In genomic region chr3:34909350-34909749, GRCm38 (mm10) we compare ENCODE assay signal across 24 mouse cellular contexts.
A peak's percentile ranks its signal among the peaks of the same experiment; 100 is the strongest.
DNase-seq lines count a peak whose midpoint lies in the region; ATAC-seq and TF ChIP-seq lines count a peak whose summit lies in the region.
"Had no signal": no experiment of that assay in that cellular context is flagged by ENCODE, and none has a peak within 500 bp of the region (broad histone marks: within the 10 kb centered on the region; RNA-seq: fewer than 3 reads in every experiment).

No protein-coding gene starts in this region.

- H3K36me3 ChIP-seq in lung, embryonic 14.5 days (ENCODE audit: insufficient read depth): no peaks in the 10 kb centered on the region
- no peaks in the 10 kb centered on the region for H3K36me3 ChIP-seq in embryonic facial prominence, embryonic 13.5 days
- H3K36me3 ChIP-seq in embryonic facial prominence, embryonic 14.5 days (ENCODE audit: control insufficient read depth, insufficient read depth, low read length): no peaks in the 10 kb centered on the region
- H3K36me3 ChIP-seq in stomach, embryonic 15.5 days: no peaks in the 10 kb centered on the region
- H3K36me3 ChIP-seq in midbrain, postnatal 0 days (ENCODE audit: insufficient read depth, low read length): no peaks in the 10 kb centered on the region
- H3K36me3 ChIP-seq: embryonic facial prominence, embryonic 12.5 days; forebrain, embryonic 10.5 days; forebrain, embryonic 15.5 days; G1E; heart, embryonic 10.5 days; heart, embryonic 15.5 days; hindbrain, embryonic 13.5 days had no signal

- no peaks in the 10 kb centered on the region for H3K9me3 ChIP-seq in lung, embryonic 14.5 days (ENCODE audit: low read depth, low read length)
- H3K9me3 ChIP-seq in embryonic facial prominence, embryonic 13.5 days: no peaks in the 10 kb centered on the region; the same call in 1 of the 2 replicates
- H3K9me3 ChIP-seq in embryonic facial prominence, embryonic 14.5 days (ENCODE audit: control insufficient read depth, low read length): no peaks in the 10 kb centered on the region
- H3K9me3 ChIP-seq in stomach, embryonic 15.5 days: no peaks in the 10 kb centered on the region
- H3K9me3 ChIP-seq in midbrain, postnatal 0 days (ENCODE audit: low read length): no peaks in the 10 kb centered on the region
- H3K9me3 ChIP-seq: embryonic facial prominence, embryonic 12.5 days; forebrain, embryonic 10.5 days; forebrain, embryonic 15.5 days; heart, embryonic 15.5 days; hindbrain, embryonic 13.5 days had no signal

- H3K4me2 ChIP-seq in lung, embryonic 14.5 days: no peak overlapping the region
- no peak overlapping the region for H3K4me2 ChIP-seq in embryonic facial prominence, embryonic 13.5 days
- no peak overlapping the region for H3K4me2 ChIP-seq in embryonic facial prominence, embryonic 14.5 days (ENCODE audit: low read depth, low read length)
- no peak overlapping the region for H3K4me2 ChIP-seq in stomach, embryonic 15.5 days
- H3K4me2 ChIP-seq in midbrain, postnatal 0 days (ENCODE audit: low read depth, low read length, poor library complexity, severe bottlenecking): no peak overlapping the region
- H3K4me2 ChIP-seq: embryonic facial prominence, embryonic 12.5 days; forebrain, embryonic 15.5 days; heart, embryonic 15.5 days; hindbrain, embryonic 13.5 days had no signal

- 0 out of 2 replicates have a peak, but pooled peaks cover 4% of the 10 kb centered on the region for H3K27me3 ChIP-seq in lung, embryonic 14.5 days (ENCODE audit: insufficient read depth, low read length)
- H3K27me3 ChIP-seq in embryonic facial prominence, embryonic 13.5 days: no peaks in the 10 kb centered on the region
- no peaks in the 10 kb centered on the region for H3K27me3 ChIP-seq in embryonic facial prominence, embryonic 14.5 days (replicated peaks; ENCODE audit: control insufficient read depth, insufficient read depth, low read length)
- no peaks in the 10 kb centered on the region for H3K27me3 ChIP-seq in stomach, embryonic 15.5 days (replicated peaks)
- no peaks in the 10 kb centered on the region for H3K27me3 ChIP-seq in midbrain, postnatal 0 days (ENCODE audit: insufficient read depth, low read length)
- H3K27me3 ChIP-seq: embryonic facial prominence, embryonic 12.5 days; forebrain, embryonic 15.5 days; heart, embryonic 15.5 days; hindbrain, embryonic 13.5 days had no signal

- H3K4me1 ChIP-seq in lung, embryonic 14.5 days (ENCODE audit: insufficient read depth): no peaks in the 10 kb centered on the region
- 0 out of 2 replicates have a peak, but pooled peaks cover 3% of the 10 kb centered on the region for H3K4me1 ChIP-seq in embryonic facial prominence, embryonic 13.5 days
- 0 out of 2 replicates have a peak, but pooled peaks cover 2% of the 10 kb centered on the region for H3K4me1 ChIP-seq in embryonic facial prominence, embryonic 14.5 days (ENCODE audit: control insufficient read depth, insufficient read depth, low read length)
- no peaks in the 10 kb centered on the region for H3K4me1 ChIP-seq in stomach, embryonic 15.5 days
- no peaks in the 10 kb centered on the region for H3K4me1 ChIP-seq in midbrain, postnatal 0 days (ENCODE audit: insufficient read depth, low read length)
- H3K4me1 ChIP-seq: embryonic facial prominence, embryonic 12.5 days; forebrain, embryonic 10.5 days; forebrain, embryonic 15.5 days; hindbrain, embryonic 13.5 days had no signal

- no peak overlapping the region for H3K4me3 ChIP-seq in lung, embryonic 14.5 days (ENCODE audit: low read depth, low read length)
- no peak overlapping the region for H3K4me3 ChIP-seq in embryonic facial prominence, embryonic 13.5 days
- no peak overlapping the region for H3K4me3 ChIP-seq in embryonic facial prominence, embryonic 14.5 days (ENCODE audit: low read depth, low read length)
- no peak overlapping the region for H3K4me3 ChIP-seq in stomach, embryonic 15.5 days (replicated peaks)
- no peak overlapping the region for H3K4me3 ChIP-seq in midbrain, postnatal 0 days (ENCODE audit: low read depth, low read length)
- H3K4me3 ChIP-seq: embryonic facial prominence, embryonic 12.5 days; erythroblast, embryonic 14.5 days; forebrain, embryonic 10.5 days; forebrain, embryonic 15.5 days; heart, embryonic 10.5 days; heart, embryonic 15.5 days; hindbrain, embryonic 13.5 days had no signal

- DNase-seq in lung, embryonic 14.5 days: peak; percentile 7
- DNase-seq in lung, postnatal 14 days: no peak
- DNase-seq in embryonic facial prominence, embryonic 14.5 days (ENCODE audit: low spot score): peak; percentile 81
- no peak for DNase-seq in B cell, adult 2 months
- DNase-seq in midbrain, postnatal 0 days (ENCODE audit: low spot score): no peak
- DNase-seq: adrenal gland, adult 8-10 months; adrenal gland, postnatal 36 days; cerebellum, adult 2 months; cerebellum, postnatal 10 days; gastrocnemius, postnatal 36 days; heart, adult 18-20 months; heart, postnatal 14 days had no signal

- no peak for TF ChIP-seq CTCF in lung, embryonic 14.5 days (IDR thresholded peaks at IDR 0.05; ENCODE audit: low read depth)
- TF ChIP-seq CTCF in midbrain, postnatal 0 days (IDR thresholded peaks at IDR 0.05): no peak

- 48% methylated on average over 3 of the region's 3 CpGs for WGBS in lung, embryonic 14.5 days
- 50% methylated on average over 3 of the region's 3 CpGs for WGBS in embryonic facial prominence, embryonic 13.5 days
- 67% methylated on average over 3 of the region's 3 CpGs for WGBS in embryonic facial prominence, embryonic 14.5 days
- 54% methylated on average over 3 of the region's 3 CpGs for WGBS in stomach, embryonic 15.5 days
- WGBS in midbrain, postnatal 0 days: 88% methylated on average over 3 of the region's 3 CpGs

- H3K27ac ChIP-seq in lung, embryonic 14.5 days (ENCODE audit: low read depth): no peak overlapping the region
- H3K27ac ChIP-seq in embryonic facial prominence, embryonic 13.5 days: peak overlapping the region; percentile 55
- H3K27ac ChIP-seq in embryonic facial prominence, embryonic 14.5 days (replicated peaks; ENCODE audit: low read depth, low read length): no peak overlapping the region
- peak overlapping the region; percentile 78 for H3K27ac ChIP-seq in stomach, embryonic 15.5 days
- no peak overlapping the region for H3K27ac ChIP-seq in midbrain, postnatal 0 days (ENCODE audit: low read depth, low read length)
- H3K27ac ChIP-seq: embryonic facial prominence, embryonic 12.5 days; forebrain, embryonic 10.5 days; forebrain, embryonic 15.5 days; heart, embryonic 10.5 days; heart, embryonic 15.5 days; hindbrain, embryonic 13.5 days; hindbrain, postnatal 0 days had no signal

- ATAC-seq in lung, embryonic 14.5 days (ENCODE audit: insufficient read depth): no peak
- no peak; the same call in 1 of the 2 replicates for ATAC-seq in embryonic facial prominence, embryonic 13.5 days (ENCODE audit: insufficient number of reproducible peaks, insufficient read depth, low FRiP score, low TSS enrichment, low read depth)
- ATAC-seq in embryonic facial prominence, embryonic 14.5 days (ENCODE audit: low read depth): peak; percentile 62
- ATAC-seq in stomach, embryonic 15.5 days (ENCODE audit: insufficient read depth, low FRiP score, low read depth): peak; percentile 63; the same call in 1 of the 2 replicates
- ATAC-seq in midbrain, postnatal 0 days (ENCODE audit: low FRiP score): no peak
- ATAC-seq: CD4-positive, CD25-positive, alpha-beta regulatory T cell, adult 4 months; forebrain, embryonic 15.5 days; hindbrain, postnatal 0 days had no signal

- no peak overlapping the region for H3K9ac ChIP-seq in lung, embryonic 14.5 days
- H3K9ac ChIP-seq in embryonic facial prominence, embryonic 13.5 days: no peak overlapping the region
- H3K9ac ChIP-seq in embryonic facial prominence, embryonic 14.5 days (ENCODE audit: low read depth, low read length): no peak overlapping the region
- no peak overlapping the region for H3K9ac ChIP-seq in stomach, embryonic 15.5 days
- no peak overlapping the region for H3K9ac ChIP-seq in midbrain, postnatal 0 days (replicated peaks; ENCODE audit: low read length, poor library complexity, severe bottlenecking)
- H3K9ac ChIP-seq: embryonic facial prominence, embryonic 12.5 days; forebrain, embryonic 15.5 days; heart, embryonic 15.5 days; hindbrain, embryonic 13.5 days had no signal

Comparison
In these comparisons a context has a peak if more than half of its experiments do, and no peak if none do; other contexts are left out.
1. ATAC-seq: peak in embryonic facial prominence, embryonic 14.5 days (single experiment) and stomach, embryonic 15.5 days (single experiment); none in lung, embryonic 14.5 days (single experiment), embryonic facial prominence, embryonic 13.5 days (single experiment) and midbrain, postnatal 0 days (single experiment).
2. DNase-seq: peak in lung, embryonic 14.5 days (single experiment) and embryonic facial prominence, embryonic 14.5 days (single experiment); none in lung, postnatal 14 days (single experiment), B cell, adult 2 months (0 of 2) and midbrain, postnatal 0 days (single experiment).
3. H3K27ac ChIP-seq: peak in embryonic facial prominence, embryonic 13.5 days (single experiment) and stomach, embryonic 15.5 days (single experiment); none in lung, embryonic 14.5 days (single experiment), embryonic facial prominence, embryonic 14.5 days (single experiment) and midbrain, postnatal 0 days (single experiment).